Mouse (Mus musculus): ENCODE results near the gene Hsd11b1. TPM values are rescaled to one million over a fixed set of nuclear protein-coding genes. Genes with fewer than 3 reads are reported as not detected.

Gene Hsd11b1
- polyA plus RNA-seq (2015; fragmentation: Nextera tagmentation; extraction: Ambion mirVana), result 0.39 and 0.60 TPM in 2 replicates

GRCm38 (mm10) chr1:193263955-193264598 is at the start of gene Hsd11b1:
TSS of gene Hsd11b1 (minus strand) at chr1:193264075.
- 71% methylated on average over 5 of the region's 5 CpGs for WGBS
- peaks cover 15% of the 10 kb centered on the region for H3K4me1 ChIP-seq
- H3K4me2 ChIP-seq, result no peak within 1 kb of the TSS
- ATAC-seq (ENCODE audit: insufficient number of reproducible peaks, insufficient read depth, low FRiP score, low TSS enrichment, low read depth), result no peak
- H3K36me3 ChIP-seq, result no peaks in the 10 kb centered on the region
- no peak within 1 kb of the TSS for H3K4me3 ChIP-seq
- H3K27me3 ChIP-seq, result no peaks in the 10 kb centered on the region
- H3K9ac ChIP-seq, result no peak within 1 kb of the TSS
- H3K9me3 ChIP-seq, result no peaks in the 10 kb centered on the region
- peak within 1 kb of the TSS; percentile 39 for H3K27ac ChIP-seq

DNA sequence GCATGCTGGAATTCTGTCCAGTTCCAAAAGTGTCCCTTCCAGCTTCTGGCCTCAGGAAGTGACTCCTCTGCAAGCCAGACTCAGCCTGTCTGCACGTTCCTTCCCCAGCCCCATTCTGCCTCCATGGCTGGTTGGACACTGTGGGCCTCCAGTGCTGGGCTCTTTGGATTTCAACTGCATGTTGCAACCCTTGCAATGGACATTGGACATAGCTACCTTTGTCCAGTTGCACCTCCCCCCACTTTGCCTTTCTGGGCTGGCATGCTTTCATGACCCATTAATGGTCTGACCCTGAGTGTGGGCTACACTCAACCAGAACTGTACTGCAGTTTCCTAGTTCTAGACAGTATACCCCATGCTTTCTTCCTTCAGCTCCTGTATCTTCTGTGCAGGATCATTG is 47.7 kb upstream of the Hsd11b1 start:
- no peaks in the 10 kb centered on the region for H3K4me1 ChIP-seq
- no peak overlapping the region for H3K4me2 ChIP-seq
- ATAC-seq (ENCODE audit: insufficient number of reproducible peaks, insufficient read depth, low FRiP score, low TSS enrichment, low read depth), result no peak
- H3K27ac ChIP-seq, result no peak overlapping the region
- no peaks in the 10 kb centered on the region for H3K36me3 ChIP-seq
- WGBS, result 71% methylated on average over 1 of the region's 1 CpGs
- no peaks in the 10 kb centered on the region for H3K27me3 ChIP-seq
- H3K9ac ChIP-seq, result no peak overlapping the region
- H3K9me3 ChIP-seq, result no peaks in the 10 kb centered on the region
- no peak overlapping the region for H3K4me3 ChIP-seq

DNA sequence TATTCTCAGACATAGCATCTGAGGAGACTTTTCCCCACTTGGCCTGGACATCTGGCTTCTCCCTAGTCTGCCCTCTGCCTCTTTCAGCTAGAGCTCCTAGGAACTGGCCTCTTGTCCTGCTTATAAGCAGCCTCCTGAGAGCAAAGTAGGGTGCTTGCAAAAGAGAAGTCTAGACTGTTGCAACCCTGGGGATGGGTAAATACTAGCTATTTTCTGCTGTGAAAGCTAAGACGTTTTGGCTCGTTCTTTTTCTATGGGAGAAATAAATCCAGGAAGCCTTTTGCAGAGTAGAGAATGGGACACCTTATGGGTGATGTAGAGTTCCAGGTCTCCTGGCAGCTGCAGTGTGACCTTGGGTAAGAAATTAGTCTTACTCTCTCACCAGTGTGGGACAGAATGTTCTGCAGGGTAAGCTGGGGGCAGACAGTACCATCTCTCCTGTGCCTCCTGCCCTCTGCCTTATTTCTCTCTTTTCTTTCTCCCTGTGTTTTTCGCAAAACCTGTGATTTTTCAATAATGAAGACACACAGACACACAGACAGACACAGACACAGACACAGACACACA is 46.7 kb upstream of the Hsd11b1 start:
- Histone ChIP-seq H3K27ac (no peak overlapping the region), H3K36me3 (no peaks in the 10 kb centered on the region), H3K4me3 (no peak overlapping the region), H3K4me2 (no peak overlapping the region), H3K9ac (no peak overlapping the region), H3K9me3 (no peaks in the 10 kb centered on the region), H3K4me1 (no peaks in the 10 kb centered on the region), H3K27me3 (no peaks in the 10 kb centered on the region)
- WGBS, result 84% methylated on average over 3 of the region's 3 CpGs
- ATAC-seq (ENCODE audit: insufficient number of reproducible peaks, insufficient read depth, low FRiP score, low TSS enrichment, low read depth), result no peak

GRCm38 (mm10) chr1:193309785-193310518 is 46.1 kb upstream of the Hsd11b1 start:
- Histone ChIP-seq H3K27ac (no peak overlapping the region), H3K4me3 (no peak overlapping the region), H3K4me1 (no peaks in the 10 kb centered on the region), H3K36me3 (no peaks in the 10 kb centered on the region), H3K27me3 (no peaks in the 10 kb centered on the region), H3K4me2 (no peak overlapping the region), H3K9me3 (no peaks in the 10 kb centered on the region), H3K9ac (no peak overlapping the region)
- no peak for ATAC-seq (ENCODE audit: insufficient number of reproducible peaks, insufficient read depth, low FRiP score, low TSS enrichment, low read depth)
- 77% methylated on average over 1 of the region's 1 CpGs for WGBS

DNA sequence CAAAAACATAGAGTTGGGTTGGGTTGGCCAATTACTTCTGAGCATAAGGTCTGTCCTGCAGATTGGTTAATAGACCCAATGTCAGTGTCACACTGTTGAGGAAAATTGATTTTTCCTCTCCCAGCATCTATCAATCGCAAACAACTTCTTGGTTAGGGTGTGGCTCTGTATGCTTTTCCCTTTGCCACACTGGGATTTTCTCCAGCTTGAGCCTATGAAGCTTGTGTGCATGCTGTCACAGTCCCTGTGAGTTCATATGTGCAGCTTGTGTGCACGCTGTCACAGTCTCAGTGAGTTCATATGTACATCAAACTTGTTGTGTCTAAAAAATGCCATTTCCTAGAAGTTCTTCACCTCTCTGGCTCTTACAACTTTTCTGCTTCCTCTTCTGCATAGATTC is 43.0 kb upstream of the Hsd11b1 start:
- H3K4me2 ChIP-seq, result no peak overlapping the region
- WGBS, result 92% methylated on average over 2 of the region's 2 CpGs
- no peak for ATAC-seq (ENCODE audit: insufficient number of reproducible peaks, insufficient read depth, low FRiP score, low TSS enrichment, low read depth)

GRCm38 (mm10) chr1:193305386-193305785 is 41.5 kb upstream of the Hsd11b1 start:
- Histone ChIP-seq H3K4me2 (no peak overlapping the region), H3K4me3 (no peak overlapping the region), H3K4me1 (peaks cover 9% of the 10 kb centered on the region), H3K9ac (no peak overlapping the region), H3K36me3 (no peaks in the 10 kb centered on the region), H3K27ac (no peak overlapping the region), H3K27me3 (no peaks in the 10 kb centered on the region), H3K9me3 (no peaks in the 10 kb centered on the region)
- no peak for ATAC-seq (ENCODE audit: insufficient number of reproducible peaks, insufficient read depth, low FRiP score, low TSS enrichment, low read depth)
- 43% methylated on average over 7 of the region's 7 CpGs for WGBS

More for the DNA sequence above, 43.0 kb upstream of the Hsd11b1 start:
- H3K9ac ChIP-seq, result no peak overlapping the region
- H3K36me3 ChIP-seq, result no peaks in the 10 kb centered on the region
- H3K9me3 ChIP-seq, result no peaks in the 10 kb centered on the region
- H3K27me3 ChIP-seq, result no peaks in the 10 kb centered on the region
- H3K4me1 ChIP-seq, result 0 out of 2 replicates have a peak, but pooled peaks cover 2% of the 10 kb centered on the region
- H3K4me3 ChIP-seq, result no peak overlapping the region
- no peak overlapping the region for H3K27ac ChIP-seq

- no peak overlapping the region for H3K4me3 ChIP-seq
- no peaks in the 10 kb centered on the region for H3K27me3 ChIP-seq
- no peaks in the 10 kb centered on the region for H3K36me3 ChIP-seq
- peaks cover 9% of the 10 kb centered on the region for H3K4me1 ChIP-seq
- H3K9ac ChIP-seq, result no peak overlapping the region
- 52% methylated on average over 2 of the region's 2 CpGs for WGBS
- no peak for ATAC-seq (ENCODE audit: insufficient number of reproducible peaks, insufficient read depth, low FRiP score, low TSS enrichment, low read depth)
- H3K27ac ChIP-seq, result no peak overlapping the region
- H3K4me2 ChIP-seq, result 0 out of 2 replicates have a peak overlapping the region, but pooled peaks have one; percentile 44
- H3K9me3 ChIP-seq, result no peaks in the 10 kb centered on the region
Measured at GRCm38 (mm10) chr1:193303096-193303495, 39.2 kb upstream of the Hsd11b1 start.

- WGBS, result 59% methylated on average over 8 of the region's 8 CpGs
- H3K27ac ChIP-seq, result no peak overlapping the region
- no peaks in the 10 kb centered on the region for H3K27me3 ChIP-seq
- peaks cover 9% of the 10 kb centered on the region for H3K4me1 ChIP-seq
- H3K9ac ChIP-seq, result no peak overlapping the region
- H3K36me3 ChIP-seq, result no peaks in the 10 kb centered on the region
- H3K4me2 ChIP-seq, result peak overlapping the region; percentile 44
- H3K9me3 ChIP-seq, result no peaks in the 10 kb centered on the region
- no peak for ATAC-seq (ENCODE audit: insufficient number of reproducible peaks, insufficient read depth, low FRiP score, low TSS enrichment, low read depth)
- peak overlapping the region; percentile 6; the same call in 1 of the 2 replicates for H3K4me3 ChIP-seq
Measured at GRCm38 (mm10) chr1:193302093-193302405, 38.2 kb upstream of the Hsd11b1 start.

DNA sequence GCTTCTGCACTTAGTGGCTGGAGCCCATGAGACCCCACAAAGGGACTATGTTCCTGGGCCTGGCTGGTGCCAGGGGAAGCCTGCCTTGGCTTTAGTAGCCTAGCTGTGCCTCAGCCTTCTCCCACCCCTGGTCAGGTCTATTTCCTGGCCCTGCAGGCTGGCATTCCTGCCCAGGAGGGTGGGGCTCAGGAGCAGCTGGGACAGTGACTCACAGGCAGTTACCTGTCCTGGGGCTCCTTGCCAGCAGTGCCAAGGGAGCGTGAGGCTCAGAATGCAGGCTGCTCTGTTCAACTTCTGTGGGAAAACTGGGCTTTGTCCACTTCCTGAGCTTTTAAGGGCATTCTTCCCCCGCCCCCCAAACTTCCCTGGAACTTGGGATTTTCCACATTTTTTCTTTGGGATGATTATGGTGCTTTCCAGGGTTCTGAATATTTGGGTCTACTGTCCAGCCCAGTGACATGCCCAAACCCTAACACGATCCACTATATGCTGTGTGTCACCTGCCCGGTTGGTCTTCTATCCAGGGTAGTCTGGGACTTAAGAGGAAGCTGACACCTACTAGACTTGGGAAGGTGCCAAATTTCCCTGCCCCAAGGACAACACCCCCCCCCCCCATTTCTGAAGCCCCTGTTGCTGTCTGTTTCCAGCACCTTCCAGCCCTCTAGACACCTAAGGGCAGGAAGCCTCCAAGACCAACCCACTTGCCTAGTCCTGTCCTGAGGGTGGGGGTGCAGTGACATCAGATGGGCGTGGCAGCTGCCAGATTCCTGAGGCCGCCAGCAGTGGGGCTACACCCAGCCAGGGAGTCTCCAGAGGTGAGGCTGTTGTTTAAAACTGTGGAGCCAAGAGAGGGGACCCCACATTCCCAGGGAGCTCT is 37.6 kb upstream of the Hsd11b1 start:
- H3K36me3 ChIP-seq, result no peaks in the 10 kb centered on the region
- H3K4me3 ChIP-seq, result 0 out of 2 replicates have a peak overlapping the region, but pooled peaks have one; percentile 6
- peak overlapping the region; percentile 48; the same call in 1 of the 2 replicates for H3K27ac ChIP-seq
- H3K9ac ChIP-seq, result no peak overlapping the region
- WGBS, result 56% methylated on average over 6 of the region's 6 CpGs
- peak; percentile 84 for ATAC-seq (ENCODE audit: insufficient number of reproducible peaks, insufficient read depth, low FRiP score, low TSS enrichment, low read depth)
- H3K4me2 ChIP-seq, result peak overlapping the region; percentile 44
- H3K9me3 ChIP-seq, result no peaks in the 10 kb centered on the region
- H3K4me1 ChIP-seq, result peaks cover 9% of the 10 kb centered on the region
- no peaks in the 10 kb centered on the region for H3K27me3 ChIP-seq

DNA sequence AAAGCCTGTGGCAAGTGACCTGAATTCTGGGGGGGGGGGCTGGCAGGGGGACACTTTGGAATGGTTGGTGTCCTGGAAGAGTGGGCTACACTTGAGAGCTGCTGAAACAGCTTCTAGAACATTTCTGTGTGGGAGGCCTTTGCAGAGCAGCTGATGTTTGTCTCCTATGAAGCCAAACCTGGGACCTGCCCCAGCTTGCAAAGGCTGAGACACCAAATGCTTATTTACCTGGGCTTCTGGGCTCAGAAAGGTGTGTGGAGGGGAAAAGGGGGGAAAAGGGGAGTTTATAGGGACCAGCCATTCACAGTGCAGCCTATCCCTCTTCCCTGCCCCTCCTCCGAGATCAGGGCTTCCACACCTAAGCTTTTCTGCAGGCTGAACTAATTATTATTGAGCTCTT is 36.1 kb upstream of the Hsd11b1 start:
- H3K27me3 ChIP-seq, result no peaks in the 10 kb centered on the region
- no peaks in the 10 kb centered on the region for H3K9me3 ChIP-seq
- no peak for ATAC-seq (ENCODE audit: insufficient number of reproducible peaks, insufficient read depth, low FRiP score, low TSS enrichment, low read depth)
- no peaks in the 10 kb centered on the region for H3K36me3 ChIP-seq
- H3K4me2 ChIP-seq, result no peak overlapping the region
- H3K9ac ChIP-seq, result no peak overlapping the region
- peaks cover 9% of the 10 kb centered on the region for H3K4me1 ChIP-seq
- WGBS, result 14% methylated on average over 1 of the region's 1 CpGs
- no peak overlapping the region for H3K4me3 ChIP-seq
- H3K27ac ChIP-seq, result no peak overlapping the region

DNA sequence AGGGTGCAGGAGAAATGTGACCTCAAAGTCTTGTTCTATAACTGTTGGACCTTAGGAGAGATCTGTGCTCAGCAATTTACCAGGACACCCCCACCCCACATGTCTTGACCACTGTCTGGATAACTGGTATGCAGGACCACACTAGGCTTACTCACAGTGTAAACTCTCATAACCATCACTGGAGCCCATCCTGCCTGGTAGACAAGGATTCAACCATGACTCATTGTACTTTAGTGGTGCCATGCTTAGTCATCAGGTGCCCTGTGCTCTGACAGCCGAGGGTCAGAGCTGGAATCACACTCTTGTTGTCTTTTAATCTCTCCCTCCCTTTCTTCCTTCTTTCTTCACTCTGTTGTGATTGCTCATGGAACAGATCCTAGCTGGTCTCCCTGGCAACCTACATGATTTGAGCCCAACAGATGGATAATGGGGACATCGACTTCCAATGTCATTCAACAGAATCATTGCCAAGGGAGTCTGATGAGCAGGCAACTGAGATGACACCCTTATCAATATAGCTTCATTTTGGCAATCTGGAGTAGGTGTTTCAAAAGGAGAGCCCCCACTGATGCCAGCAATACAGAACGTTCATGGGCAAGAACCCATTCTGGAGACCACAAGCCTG is 34.4 kb upstream of the Hsd11b1 start:
- ATAC-seq (ENCODE audit: insufficient number of reproducible peaks, insufficient read depth, low FRiP score, low TSS enrichment, low read depth), result no peak
- 84% methylated on average over 3 of the region's 3 CpGs for WGBS
- Histone ChIP-seq H3K36me3 (no peaks in the 10 kb centered on the region), H3K4me1 (peaks cover 9% of the 10 kb centered on the region), H3K9me3 (no peaks in the 10 kb centered on the region), H3K27me3 (no peaks in the 10 kb centered on the region), H3K4me3 (no peak overlapping the region), H3K4me2 (no peak overlapping the region), H3K9ac (no peak overlapping the region), H3K27ac (no peak overlapping the region)

Measured in embryonic facial prominence, embryonic 13.5 days (tissue).